Mouse (Mus musculus) layer of hippocampus, adult 6 months (tissue): Measurements from ENCODE around the gene Spag4. TPM values are rescaled to one million over a fixed set of nuclear protein-coding genes. Genes with fewer than 3 reads are reported as not detected.

Experiments used
- long read RNA-seq, 2 experiments: library from polyadenylated mRNA; unstranded; transcript quantifications; one replicate each; pipeline ENCODE4 v2.0.0; 2019 to 2020
- polyA plus RNA-seq: library from polyadenylated mRNA; unstranded; fragments of <200 nt; fragmentation: Nextera tagmentation; gene quantifications from 2 replicates; pipeline ENCODE4 v1.2.3, GENCODE M21; 2021

Spag4 gene
- 2.9 and 3.6 TPM in 2 replicates for polyA plus RNA-seq
- long read RNA-seq, experiment 1, partial matches to known transcripts: 0 of 4 reads
- long read RNA-seq, experiment 1, other reads (novel, unspliced or antisense): 2 of 4 reads
- long read RNA-seq, experiment 2, partial matches to known transcripts: 6 of 24 reads
- long read RNA-seq, experiment 2, other reads (novel, unspliced or antisense): 11 of 24 reads

GRCm38 (mm10) chr2:156065099-156066041 is at the start of gene Spag4:
Gene Spag4 (plus strand): TSS chr2:156065175.

DNA sequence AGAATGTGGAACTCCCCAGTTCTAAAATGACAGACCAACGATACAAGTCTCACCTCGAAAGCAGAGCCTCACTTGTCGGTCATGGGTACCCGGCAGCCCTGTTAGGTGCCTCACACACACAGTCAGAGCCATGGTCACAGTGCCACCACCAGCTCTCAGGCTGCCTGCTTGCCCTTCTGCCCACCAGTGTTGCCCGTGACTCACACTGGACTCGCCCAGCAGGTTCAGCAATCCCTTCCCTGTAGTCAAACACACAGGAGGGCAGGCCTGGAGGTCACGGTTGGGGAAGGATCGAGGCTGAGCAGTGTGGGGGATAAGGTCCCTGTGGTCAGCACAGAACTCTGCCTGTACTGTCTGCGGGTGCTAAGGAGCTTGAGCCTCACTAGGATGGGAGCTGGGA is 12.2 kb upstream of the Spag4 start, which contains the start of gene Fer1l4:
Gene Fer1l4, minus strand, starts transcription at position 132 of the 400 bp plus-strand sequence.

DNA sequence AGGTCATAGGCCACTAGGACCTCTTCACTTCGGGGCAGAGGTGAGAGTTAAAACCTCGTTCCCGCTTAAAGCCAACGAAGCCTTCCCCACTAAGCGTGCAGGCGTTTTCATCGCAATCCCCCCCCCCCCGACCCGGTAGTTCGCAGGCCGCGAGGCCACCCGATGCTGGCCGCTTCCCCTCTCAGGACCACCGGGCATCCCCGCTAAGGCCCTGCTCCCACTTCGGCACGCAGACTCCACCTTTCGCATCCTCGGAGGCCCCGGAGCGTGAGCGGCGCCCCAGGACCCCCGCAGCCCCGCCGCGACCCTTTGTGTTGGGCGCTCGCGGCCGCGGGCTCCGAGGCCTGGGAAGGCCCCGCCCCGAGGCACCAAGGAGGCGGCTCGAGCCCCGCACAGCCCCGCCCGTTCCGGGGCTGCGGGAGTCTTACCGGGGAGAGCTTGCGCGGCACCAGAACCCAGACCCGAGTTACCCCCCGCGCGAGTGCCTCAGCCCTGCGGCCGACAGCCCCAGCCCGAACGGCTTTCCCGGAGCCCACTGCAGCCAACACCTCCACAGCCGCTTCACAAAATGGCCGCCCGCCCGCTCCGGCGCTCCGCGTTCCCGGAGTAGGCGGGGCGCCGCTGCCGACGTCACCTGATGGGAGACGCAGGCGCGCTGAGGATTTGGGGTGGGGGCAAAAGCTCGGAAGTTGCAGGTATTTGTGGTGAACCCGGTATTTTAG is 46.5 kb downstream of the Spag4 start, which contains the start of the genes Cpne1 and Rbm12:
Gene Cpne1, minus strand, starts transcription at position 608 of the 722 bp plus-strand sequence.
Gene Rbm12, minus strand, starts transcription at position 621 of the 722 bp plus-strand sequence.

Other genes with a start within 250 kb of the Spag4 start
- gene BC029722, start 245.7 kb upstream of the Spag4 start, polyA plus RNA-seq: 105 and 107 TPM in 2 replicates
- 103 and 105 TPM in 2 replicates for gene Eif6, start 238.2 kb upstream of the Spag4 start, polyA plus RNA-seq
- 0.04 TPM in 1 of 2 replicates, not detected in the other for gene Fam83c, start 230.3 kb upstream of the Spag4 start, polyA plus RNA-seq
- gene Uqcc1, start 134.9 kb upstream of the Spag4 start, polyA plus RNA-seq: 68.7 and 69.3 TPM in 2 replicates
- not detected in 2 replicates for gene Gm15557, start 124.4 kb upstream of the Spag4 start, polyA plus RNA-seq
- gene Gdf5, start 119.8 kb upstream of the Spag4 start, polyA plus RNA-seq: 0.09 and 0.51 TPM in 2 replicates
- 4.6 and 4.7 TPM in 2 replicates for gene Cep250, start 108.7 kb upstream of the Spag4 start, polyA plus RNA-seq
- 0.35 and 0.45 TPM in 2 replicates for gene 6430550D23Rik, start 57.2 kb upstream of the Spag4 start, polyA plus RNA-seq
- gene Ergic3, start 57.1 kb upstream of the Spag4 start, polyA plus RNA-seq: 459 and 479 TPM in 2 replicates
- not detected in 2 replicates for gene Fer1l4, start 12.2 kb upstream of the Spag4 start, polyA plus RNA-seq
- 12.4 and 13.4 TPM in 2 replicates for gene Cpne1, start 46.8 kb downstream of the Spag4 start, polyA plus RNA-seq
- gene Rbm12, start 46.8 kb downstream of the Spag4 start, polyA plus RNA-seq: 8.5 and 9.2 TPM in 2 replicates
- 6.0 and 6.5 TPM in 2 replicates for gene Gm28036, start 61.9 kb downstream of the Spag4 start, polyA plus RNA-seq
- 600 and 732 TPM in 2 replicates for gene Romo1, start 78.9 kb downstream of the Spag4 start, polyA plus RNA-seq
- 56.4 and 61.8 TPM in 2 replicates for gene Nfs1, start 79.0 kb downstream of the Spag4 start, polyA plus RNA-seq
- gene Rbm39, start 115.1 kb downstream of the Spag4 start, polyA plus RNA-seq: 239 and 242 TPM in 2 replicates
- gene Phf20, start 131.3 kb downstream of the Spag4 start, polyA plus RNA-seq: 57.9 and 97.0 TPM in 2 replicates
- 7.9 and 9.4 TPM in 2 replicates for gene Cnbd2, start 247.1 kb downstream of the Spag4 start, polyA plus RNA-seq
- gene Scand1, start 247.5 kb downstream of the Spag4 start, polyA plus RNA-seq: 138 and 165 TPM in 2 replicates